Mouse (Mus musculus) heart, adult 2 months (tissue): ENCODE results near the gene Gpr6.

Experiments used
- CTCF ChIP-seq: fragments of 200-600 bp; IDR thresholded peaks from 2 replicates; pipeline ENCODE4 v1.8.1; 2022; ENCODE audit warnings: antibody characterized with exemption, mild to moderate bottlenecking, moderate library complexity
- EP300 ChIP-seq: fragments of 200-500 bp; IDR thresholded peaks from 2 replicates; pipeline ENCODE4 v1.6.1; 2011; ENCODE audit warnings: low read depth, low read length, control low read depth; ENCODE audit not compliant: insufficient read depth
- POLR2A ChIP-seq: fragments of 200-500 bp; IDR thresholded peaks from 2 replicates; pipeline ENCODE4 v1.6.1; 2011; ENCODE audit warnings: mild to moderate bottlenecking, low read depth, low read length, control low read depth; ENCODE audit not compliant: insufficient read depth

DNA sequence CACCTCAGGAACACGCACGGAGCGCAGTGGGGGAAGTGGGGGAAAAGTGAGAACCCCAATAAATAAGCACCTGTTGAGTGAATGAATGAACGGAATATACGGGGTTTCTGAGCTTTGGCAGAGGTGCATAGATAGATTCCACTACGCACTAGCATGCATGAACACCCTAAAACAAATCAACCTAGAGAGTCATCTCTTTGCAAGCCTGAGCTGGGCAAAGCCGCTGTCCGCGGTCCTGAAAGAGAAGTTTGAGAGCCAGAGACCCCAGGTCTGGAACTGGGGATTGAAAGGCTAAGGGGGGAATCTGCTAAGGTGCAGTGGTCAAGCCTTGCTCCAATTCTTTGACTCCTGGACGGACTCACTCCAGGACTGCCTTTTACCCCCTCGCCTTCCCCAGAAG is 389 bp downstream of the Gpr6 start:
- TF ChIP-seq CTCF (no peak), EP300 (no peak), POLR2A (no peak)
